Mouse (Mus musculus) spleen, adult 2 months (tissue): Measurements from ENCODE around the gene Tldc1. TPM values are rescaled to one million over a fixed set of nuclear protein-coding genes. Genes with fewer than 3 reads are reported as not detected.

Experiments
- DNase-seq, 2 experiments: peaks; one replicate each; pipeline versions ENCODE4 v3.0.0 to v3.0.0-alpha.2; 2012 to 2021; ENCODE audit warnings: low spot score in 2 of 2, low read depth in 1 of 2
- H3K27ac ChIP-seq: fragments of 200-500 bp; 2 replicates; pipeline ENCODE4 v1.5.1; 2012; ENCODE audit warnings: low read length, inconsistent platforms; ENCODE audit not compliant: insufficient read depth
- H3K27me3 ChIP-seq: fragments of 200-500 bp; 2 replicates; pipeline ENCODE4 v1.6.1; 2012; ENCODE audit warnings: mild to moderate bottlenecking, moderate library complexity, low read length, inconsistent platforms; ENCODE audit not compliant: control insufficient read depth, insufficient read depth
- H3K36me3 ChIP-seq: fragments of 200-500 bp; 2 replicates; pipeline ENCODE4 v1.6.1; 2012; ENCODE audit warnings: mild to moderate bottlenecking, low read length, inconsistent platforms; ENCODE audit not compliant: control insufficient read depth, insufficient read depth
- H3K4me1 ChIP-seq: fragments of 200-500 bp; 2 replicates; pipeline ENCODE4 v1.6.1; 2011; ENCODE audit warnings: inconsistent platforms; ENCODE audit not compliant: control insufficient read depth, insufficient read depth, insufficient read length
- H3K4me3 ChIP-seq: fragments of 200-500 bp; 2 replicates; pipeline ENCODE4 v1.5.1; 2011; ENCODE audit warnings: mild to moderate bottlenecking, inconsistent platforms; ENCODE audit not compliant: insufficient read depth, insufficient read length; ENCODE audit errors: extremely low read depth
- CTCF ChIP-seq: fragments of 200-500 bp; IDR thresholded peaks from 2 replicates; pipeline ENCODE4 v1.5.1; 2011; ENCODE audit warnings: mild to moderate bottlenecking, inconsistent platforms; ENCODE audit not compliant: insufficient read depth, insufficient read length, insufficient replicate concordance; ENCODE audit errors: extremely low read depth
- POLR2A ChIP-seq: fragments of 200-500 bp; IDR thresholded peaks from 2 replicates; pipeline ENCODE4 v1.6.1; 2011; ENCODE audit warnings: low read depth, low read length, inconsistent platforms
- WGBS: fragments of 180-500 bp; shearing (Covaris S2); methylation state at CpG from one replicate; pipeline ENCODE4 v1.1.7; 2018; 5-methylcytosine and 5-hydroxymethylcytosine counted together
- polyA plus RNA-seq: library from polyadenylated mRNA; depleted of rRNA; stranded (reverse); fragments of >200 nt; gene quantifications from 2 replicates; pipeline ENCODE4 v1.2.3, GENCODE M21; 2012

The Tldc1 gene
- polyA plus RNA-seq, 1 experiment: 4.8 TPM

DNA sequence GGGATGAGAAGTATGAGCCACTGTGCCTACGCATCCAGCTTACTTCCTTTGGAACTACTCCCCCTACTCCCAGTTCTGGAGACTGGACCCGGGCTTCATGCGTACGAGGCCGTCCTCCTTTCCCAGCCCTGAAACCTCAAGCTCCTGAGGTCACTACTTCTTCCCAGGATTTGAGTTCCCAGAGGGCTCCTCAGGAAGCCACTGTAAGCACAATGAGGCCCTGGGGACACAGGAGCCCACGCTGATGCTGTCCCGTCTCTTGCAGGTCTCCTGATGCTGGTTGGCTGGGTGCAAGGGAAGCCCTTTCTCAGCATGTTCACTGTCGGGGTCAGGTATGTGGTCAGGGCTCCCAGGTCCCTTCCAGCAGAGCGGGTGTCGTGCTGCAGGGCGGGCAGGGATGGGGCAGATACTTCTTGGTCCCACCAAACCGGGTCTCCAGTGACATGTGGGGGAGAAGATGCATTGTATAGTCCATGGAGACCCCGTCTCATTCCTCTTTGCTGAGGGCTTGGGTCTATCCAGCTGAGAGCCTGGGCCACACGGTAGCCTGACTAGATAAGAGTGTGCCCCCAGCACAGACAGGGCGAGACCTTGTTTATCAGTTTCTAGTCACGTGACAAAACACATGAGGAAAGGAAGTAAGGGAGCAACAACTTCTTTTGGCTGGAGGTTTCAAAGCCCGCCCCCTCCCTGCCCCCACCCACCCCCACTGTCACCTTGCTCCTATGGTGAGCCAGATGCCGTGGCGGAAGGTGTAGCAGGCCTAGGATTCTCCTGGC, 39.9 kb downstream of the Tldc1 start:
- WGBS: 73% methylated on average over 19 of the region's 19 CpGs
- DNase-seq: no peak
- H3K27me3 ChIP-seq: no peaks in the 10 kb centered on the region
- H3K4me1 ChIP-seq: no peaks in the 10 kb centered on the region
- H3K36me3 ChIP-seq: no peaks in the 10 kb centered on the region
- TF ChIP-seq CTCF (no peak), POLR2A (no peak)
- H3K4me3 ChIP-seq: no peak overlapping the region
- no peak overlapping the region for H3K27ac ChIP-seq

- Histone ChIP-seq H3K36me3 (no peaks in the 10 kb centered on the region), H3K27me3 (no peaks in the 10 kb centered on the region), H3K4me1 (no peaks in the 10 kb centered on the region), H3K4me3 (no peak overlapping the region), H3K27ac (no peak overlapping the region)
- WGBS: 68% methylated on average over 11 of the region's 11 CpGs
- no peak for DNase-seq
- TF ChIP-seq CTCF: no peak
- no peak for TF ChIP-seq POLR2A
Measured at GRCm38 (mm10) chr8:119737093-119737900, 40.9 kb downstream of the Tldc1 start.

- Histone ChIP-seq H3K36me3 (no peaks in the 10 kb centered on the region), H3K27ac (no peak overlapping the region), H3K4me1 (no peaks in the 10 kb centered on the region), H3K4me3 (no peak overlapping the region), H3K27me3 (no peaks in the 10 kb centered on the region)
- no peak for DNase-seq
- TF ChIP-seq POLR2A: no peak
- no peak for TF ChIP-seq CTCF
- WGBS: 89% methylated on average over 10 of the region's 10 CpGs
Measured at GRCm38 (mm10) chr8:119736348-119736917, 41.8 kb downstream of the Tldc1 start.

DNA sequence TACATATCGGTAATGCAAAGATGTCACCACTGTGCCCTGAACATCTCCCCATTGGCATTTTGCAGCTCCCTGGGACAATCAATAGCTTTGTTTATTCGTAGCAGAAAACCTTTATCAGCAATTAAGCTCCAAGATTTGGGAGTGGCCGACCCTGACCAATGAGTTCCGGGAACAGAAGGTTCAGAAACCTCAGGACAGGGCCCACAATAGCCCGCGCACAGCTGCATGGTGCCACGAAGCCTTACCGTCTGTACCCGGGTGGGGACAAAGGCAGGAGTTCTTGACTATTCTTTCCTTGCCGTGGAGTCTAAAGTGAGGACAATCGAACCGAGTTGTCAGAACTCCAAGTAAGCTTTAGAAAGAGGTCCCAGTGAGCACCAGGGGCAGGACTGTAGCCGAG, 46.1 kb downstream of the Tldc1 start:
- no peaks in the 10 kb centered on the region for H3K36me3 ChIP-seq
- 85% methylated on average over 13 of the region's 13 CpGs for WGBS
- no peaks in the 10 kb centered on the region for H3K4me1 ChIP-seq
- DNase-seq: no peak
- no peak for TF ChIP-seq CTCF
- TF ChIP-seq POLR2A: no peak
- no peak overlapping the region for H3K27ac ChIP-seq
- H3K27me3 ChIP-seq: no peaks in the 10 kb centered on the region
- no peak overlapping the region for H3K4me3 ChIP-seq

- TF ChIP-seq CTCF: no peak
- no peak for TF ChIP-seq POLR2A
- WGBS: 83% methylated on average over 8 of the region's 8 CpGs
- H3K27me3 ChIP-seq: no peaks in the 10 kb centered on the region
Measured at GRCm38 (mm10) chr8:119728351-119728895, 49.8 kb downstream of the Tldc1 start.

GRCm38 (mm10) chr8:119727093-119727492, 51.1 kb downstream of the Tldc1 start:
- no peak for DNase-seq
- no peaks in the 10 kb centered on the region for H3K4me1 ChIP-seq
- TF ChIP-seq CTCF: no peak
- TF ChIP-seq POLR2A: no peak
- 84% methylated on average over 8 of the region's 8 CpGs for WGBS
- H3K27ac ChIP-seq: no peak overlapping the region
- H3K27me3 ChIP-seq: no peaks in the 10 kb centered on the region
- H3K4me3 ChIP-seq: no peak overlapping the region
- H3K36me3 ChIP-seq: no peaks in the 10 kb centered on the region

More at GRCm38 (mm10) chr8:119728351-119728895, 49.8 kb downstream of the Tldc1 start:
- H3K4me3 ChIP-seq: no peak overlapping the region
- no peaks in the 10 kb centered on the region for H3K36me3 ChIP-seq
- H3K27ac ChIP-seq: no peak overlapping the region
- H3K4me1 ChIP-seq: no peaks in the 10 kb centered on the region
- no peak for DNase-seq
